Mouse (Mus musculus) cerebellum, postnatal 14 days (tissue): ENCODE measurements around the gene Pdzd2.
A peak's percentile ranks its signal among the peaks of the same experiment; 100 is the strongest.

ENCODE experiments used
- DNase-seq, 2 experiments: peaks; one replicate each; pipeline ENCODE4 v3.0.0; 2021; ENCODE audit warnings: mixed read lengths in 2 of 2

The Pdzd2 gene

GRCm38 (mm10) chr15:12337030-12337778 lies 402.5 kb downstream of the Pdzd2 start:
- no peak for DNase-seq

GRCm38 (mm10) chr15:12334381-12334780 lies 405.3 kb downstream of the Pdzd2 start:
- DNase-seq, result no peak

- peak in 1 of 2 experiments; percentile 22 for DNase-seq
Observed at GRCm38 (mm10) chr15:12331300-12331699, 408.4 kb downstream of the Pdzd2 start.

GRCm38 (mm10) chr15:12330892-12331291 lies 408.8 kb downstream of the Pdzd2 start:
- no peak for DNase-seq

GRCm38 (mm10) chr15:12330389-12330788 lies 409.3 kb downstream of the Pdzd2 start:
- no peak for DNase-seq

- DNase-seq, result peak in 1 of 2 experiments; percentile 12
Observed at GRCm38 (mm10) chr15:12324326-12324725, 415.4 kb downstream of the Pdzd2 start.

GRCm38 (mm10) chr15:12322676-12323402 lies 416.9 kb downstream of the Pdzd2 start:
- no peak for DNase-seq

- peak in 1 of 2 experiments; percentile 60 for DNase-seq
Observed at GRCm38 (mm10) chr15:12321788-12322621, 417.7 kb downstream of the Pdzd2 start, which contains the start of gene 1810049J17Rik. 1810049J17Rik (minus strand) TSS chr15:12321899.

- DNase-seq, result peak; percentile 98
Observed at GRCm38 (mm10) chr15:12321091-12321787, 418.5 kb downstream of the Pdzd2 start, which contains the start of gene Golph3. Golph3 (plus strand) TSS chr15:12321450.

GRCm38 (mm10) chr15:12320441-12321090 lies 419.2 kb downstream of the Pdzd2 start:
- DNase-seq, result no peak

GRCm38 (mm10) chr15:12319889-12320288 lies 419.8 kb downstream of the Pdzd2 start:
- DNase-seq, result no peak

- no peak for DNase-seq
Observed at GRCm38 (mm10) chr15:12318451-12318850, 421.3 kb downstream of the Pdzd2 start.

- DNase-seq, result no peak
Observed at GRCm38 (mm10) chr15:12317290-12317689, 422.4 kb downstream of the Pdzd2 start.

- no peak for DNase-seq
Observed at GRCm38 (mm10) chr15:12315996-12316395, 423.7 kb downstream of the Pdzd2 start.

- DNase-seq, result no peak
Observed at GRCm38 (mm10) chr15:12314584-12314983, 425.1 kb downstream of the Pdzd2 start.

- DNase-seq, result no peak
Observed at GRCm38 (mm10) chr15:12313255-12313654, 426.5 kb downstream of the Pdzd2 start.

GRCm38 (mm10) chr15:12311465-12311864 lies 428.3 kb downstream of the Pdzd2 start:
- no peak for DNase-seq

GRCm38 (mm10) chr15:12310676-12311075 lies 429.0 kb downstream of the Pdzd2 start:
- no peak for DNase-seq
